17 mouse cellular contexts compared by ENCODE assay signal in the genomic region with DNA sequence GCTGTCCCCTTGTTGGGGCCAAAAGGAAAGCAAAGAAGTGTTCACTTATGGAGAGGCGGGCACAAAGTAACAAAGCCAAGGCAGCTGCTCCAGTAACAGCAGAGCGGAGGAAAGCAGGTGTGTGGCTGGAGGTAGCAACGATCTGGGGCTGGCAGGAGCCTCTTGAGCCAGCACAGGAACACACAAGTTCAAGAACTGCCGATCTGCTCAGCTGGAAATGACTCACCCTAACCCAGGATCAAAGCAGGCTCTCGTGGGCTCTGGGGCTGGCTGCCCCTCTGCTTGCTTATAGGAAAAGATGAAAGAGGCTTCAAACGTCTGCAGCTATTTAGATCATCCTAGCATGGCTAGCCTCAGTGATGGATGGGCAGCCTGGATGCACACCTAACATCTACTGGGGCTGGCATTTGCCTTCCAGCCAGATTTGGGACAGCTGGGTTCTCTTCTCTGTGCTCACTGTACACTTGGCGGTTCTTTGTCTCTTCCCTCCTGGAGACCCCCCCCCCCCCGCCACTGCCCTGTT. TPM values are rescaled to one million over a fixed set of nuclear protein-coding genes. Genes with fewer than 3 reads are reported as not detected.
A peak's percentile ranks its signal among the peaks of the same experiment; 100 is the strongest.
DNase-seq lines count a peak whose midpoint lies in the region; ATAC-seq lines count a peak whose summit lies in the region.
"Had no signal": no experiment of that assay in that cellular context is flagged by ENCODE, and none has a peak within 500 bp of the region (broad histone marks: within the 10 kb centered on the region; RNA-seq: fewer than 3 reads in every experiment).

No protein-coding gene starts in this region.

- H3K9me3 ChIP-seq in hindbrain, embryonic 11.5 days (ENCODE audit: control insufficient read depth, low read length) = no peaks in the 10 kb centered on the region
- H3K9me3 ChIP-seq in hindbrain, embryonic 12.5 days (replicated peaks) = no peaks in the 10 kb centered on the region
- 0 out of 2 replicates have a peak, but pooled peaks cover 2% of the 10 kb centered on the region for H3K9me3 ChIP-seq in embryonic facial prominence, embryonic 14.5 days (ENCODE audit: control insufficient read depth, low read length)
- H3K9me3 ChIP-seq in midbrain, embryonic 14.5 days (ENCODE audit: control insufficient read depth, low read length) = no peaks in the 10 kb centered on the region
- no peaks in the 10 kb centered on the region; the same call in 1 of the 2 replicates for H3K9me3 ChIP-seq in kidney, embryonic 16.5 days (ENCODE audit: low read length)
- H3K9me3 ChIP-seq: embryonic facial prominence, embryonic 13.5 days; lung, embryonic 15.5 days had no signal

- H3K36me3 ChIP-seq in hindbrain, embryonic 11.5 days (ENCODE audit: control insufficient read depth, insufficient read depth, low read length) = no peaks in the 10 kb centered on the region
- H3K36me3 ChIP-seq in hindbrain, embryonic 12.5 days = no peaks in the 10 kb centered on the region
- no peaks in the 10 kb centered on the region for H3K36me3 ChIP-seq in embryonic facial prominence, embryonic 14.5 days (ENCODE audit: control insufficient read depth, insufficient read depth, low read length)
- no peaks in the 10 kb centered on the region for H3K36me3 ChIP-seq in midbrain, embryonic 14.5 days (ENCODE audit: control insufficient read depth, insufficient read depth, low read length)
- peaks cover 5% of the 10 kb centered on the region; the same call in 1 of the 2 replicates for H3K36me3 ChIP-seq in kidney, embryonic 16.5 days (ENCODE audit: insufficient read depth, low read length)
- H3K36me3 ChIP-seq: embryonic facial prominence, embryonic 13.5 days; lung, embryonic 15.5 days had no signal

- H3K4me2 ChIP-seq in hindbrain, embryonic 11.5 days (replicated peaks; ENCODE audit: low read depth, low read length) = no peak overlapping the region
- no peak overlapping the region for H3K4me2 ChIP-seq in hindbrain, embryonic 12.5 days (replicated peaks)
- H3K4me2 ChIP-seq in embryonic facial prominence, embryonic 14.5 days (ENCODE audit: low read depth, low read length) = no peak overlapping the region
- no peak overlapping the region for H3K4me2 ChIP-seq in midbrain, embryonic 14.5 days (ENCODE audit: low read length)
- no peak overlapping the region for H3K4me2 ChIP-seq in kidney, embryonic 16.5 days (replicated peaks; ENCODE audit: low read depth, low read length)
- H3K4me2 ChIP-seq: embryonic facial prominence, embryonic 13.5 days; lung, embryonic 15.5 days had no signal

- no peak overlapping the region for H3K4me3 ChIP-seq in hindbrain, embryonic 11.5 days (ENCODE audit: low read depth, low read length)
- no peak overlapping the region for H3K4me3 ChIP-seq in hindbrain, embryonic 12.5 days
- H3K4me3 ChIP-seq in embryonic facial prominence, embryonic 14.5 days (ENCODE audit: low read depth, low read length) = no peak overlapping the region
- no peak overlapping the region for H3K4me3 ChIP-seq in midbrain, embryonic 14.5 days (replicated peaks; ENCODE audit: low read depth, low read length)
- H3K4me3 ChIP-seq in kidney, embryonic 16.5 days (ENCODE audit: low read length) = no peak overlapping the region
- H3K4me3 ChIP-seq: embryonic facial prominence, embryonic 13.5 days; lung, embryonic 15.5 days; myocyte had no signal

- H3K4me1 ChIP-seq in hindbrain, embryonic 11.5 days (replicated peaks; ENCODE audit: control insufficient read depth, insufficient read depth, low read length) = no peaks in the 10 kb centered on the region; the same call in 1 of the 2 replicates
- peaks cover 20% of the 10 kb centered on the region for H3K4me1 ChIP-seq in hindbrain, embryonic 12.5 days
- H3K4me1 ChIP-seq in embryonic facial prominence, embryonic 14.5 days (ENCODE audit: control insufficient read depth, insufficient read depth, low read length) = no peaks in the 10 kb centered on the region
- H3K4me1 ChIP-seq in midbrain, embryonic 14.5 days (ENCODE audit: control insufficient read depth, insufficient read depth, low read length) = 0 out of 2 replicates have a peak, but pooled peaks cover 3% of the 10 kb centered on the region
- H3K4me1 ChIP-seq in kidney, embryonic 16.5 days (ENCODE audit: insufficient read depth, low read length) = peaks cover 1% of the 10 kb centered on the region; the same call in 1 of the 2 replicates
- H3K4me1 ChIP-seq: embryonic facial prominence, embryonic 13.5 days; lung, embryonic 15.5 days had no signal

- 45% methylated on average over 8 of the region's 8 CpGs for WGBS in hindbrain, embryonic 11.5 days
- WGBS in hindbrain, embryonic 12.5 days = 30% methylated on average over 8 of the region's 8 CpGs
- 49% methylated on average over 8 of the region's 8 CpGs for WGBS in embryonic facial prominence, embryonic 14.5 days
- 24% methylated on average over 8 of the region's 8 CpGs for WGBS in midbrain, embryonic 14.5 days
- WGBS in kidney, embryonic 16.5 days = 42% methylated on average over 8 of the region's 8 CpGs

- DNase-seq in hindbrain, embryonic 11.5 days (ENCODE audit: low spot score) = peak; percentile 19
- DNase-seq in embryonic facial prominence, embryonic 14.5 days (ENCODE audit: low spot score) = peak; percentile 17
- DNase-seq in midbrain, embryonic 14.5 days = peak; percentile 35
- no peak for DNase-seq in kidney, postnatal 4 days
- no peak for DNase-seq in heart, postnatal 10 days
- DNase-seq: adrenal gland, postnatal 14 days; B cell, adult 2 months; heart, postnatal 14 days; thymus, adult 2 months had no signal

- peak; percentile 15; the same call in 1 of the 2 replicates for ATAC-seq in hindbrain, embryonic 11.5 days (ENCODE audit: low FRiP score)
- no peak; the same call in none of the 2 replicates for ATAC-seq in hindbrain, embryonic 12.5 days (ENCODE audit: low FRiP score)
- peak; percentile 72 for ATAC-seq in CD4-positive, CD25-positive, alpha-beta regulatory T cell, adult 4 months
- no peak for ATAC-seq in embryonic facial prominence, embryonic 14.5 days (ENCODE audit: low read depth)
- ATAC-seq in midbrain, embryonic 14.5 days (ENCODE audit: low FRiP score, low TSS enrichment) = peak; percentile 18; the same call in 1 of the 2 replicates
- no peak for ATAC-seq in kidney, embryonic 16.5 days (ENCODE audit: low FRiP score, low TSS enrichment)
- ATAC-seq: intestine, embryonic 16.5 days had no signal

- no peaks in the 10 kb centered on the region for H3K27me3 ChIP-seq in hindbrain, embryonic 11.5 days (ENCODE audit: control insufficient read depth, insufficient read depth, low read length)
- H3K27me3 ChIP-seq in hindbrain, embryonic 12.5 days = no peaks in the 10 kb centered on the region
- H3K27me3 ChIP-seq in embryonic facial prominence, embryonic 14.5 days (replicated peaks; ENCODE audit: control insufficient read depth, insufficient read depth, low read length) = no peaks in the 10 kb centered on the region
- H3K27me3 ChIP-seq in midbrain, embryonic 14.5 days (ENCODE audit: control insufficient read depth, insufficient read depth, low read length) = no peaks in the 10 kb centered on the region
- H3K27me3 ChIP-seq in kidney, embryonic 16.5 days (ENCODE audit: insufficient read depth, low read length) = no peaks in the 10 kb centered on the region
- H3K27me3 ChIP-seq: embryonic facial prominence, embryonic 13.5 days; lung, embryonic 15.5 days had no signal

- H3K9ac ChIP-seq in hindbrain, embryonic 11.5 days (ENCODE audit: low read depth, low read length) = no peak overlapping the region
- H3K9ac ChIP-seq in hindbrain, embryonic 12.5 days = no peak overlapping the region
- H3K9ac ChIP-seq in embryonic facial prominence, embryonic 14.5 days (ENCODE audit: low read depth, low read length) = no peak overlapping the region
- H3K9ac ChIP-seq in midbrain, embryonic 14.5 days (replicated peaks; ENCODE audit: low read length) = no peak overlapping the region
- no peak overlapping the region for H3K9ac ChIP-seq in kidney, embryonic 16.5 days (replicated peaks; ENCODE audit: low read length)
- H3K9ac ChIP-seq: embryonic facial prominence, embryonic 13.5 days; lung, embryonic 15.5 days had no signal

- peak overlapping the region; percentile 33; the same call in 1 of the 2 replicates for H3K27ac ChIP-seq in hindbrain, embryonic 11.5 days (ENCODE audit: low read depth, low read length)
- no peak overlapping the region for H3K27ac ChIP-seq in hindbrain, embryonic 12.5 days
- H3K27ac ChIP-seq in embryonic facial prominence, embryonic 14.5 days (replicated peaks; ENCODE audit: low read depth, low read length) = no peak overlapping the region
- H3K27ac ChIP-seq in midbrain, embryonic 14.5 days (replicated peaks; ENCODE audit: low read depth, low read length) = peak overlapping the region; percentile 39; the same call in 1 of the 2 replicates
- no peak overlapping the region for H3K27ac ChIP-seq in kidney, embryonic 16.5 days (ENCODE audit: low read length)
- H3K27ac ChIP-seq: embryonic facial prominence, embryonic 13.5 days; kidney, postnatal 0 days; lung, embryonic 15.5 days had no signal

- intact Hi-C loops in heart, postnatal 10 days (cut with DNase I) = no loop called here

RNA-seq across cellular contexts. Expression of a gene that starts 14.1 kb away (rescaled TPM):
- polyA plus RNA-seq in hindbrain, embryonic 11.5 days (2014; fragmentation: Nextera tagmentation; extraction: Ambion mirVana) = 2.7 and 3.0 TPM in 2 replicates
- polyA plus RNA-seq in hindbrain, embryonic 12.5 days (2016; fragmentation: Nextera tagmentation; extraction: Ambion mirVana) = 7.2 and 8.6 TPM in 2 replicates
- 10 to 100 TPM; 37.6 to 47.6 TPM for polyA plus RNA-seq in CD4-positive, CD25-positive, alpha-beta regulatory T cell, adult 4 months (2017; shearing (Covaris generic))
- polyA plus RNA-seq in embryonic facial prominence, embryonic 14.5 days (2014; fragmentation: Nextera tagmentation; extraction: Ambion mirVana) = 8.7 and 13.2 TPM in 2 replicates
- 0.98 and 3.2 TPM in 2 replicates for polyA plus RNA-seq in midbrain, embryonic 14.5 days (2014; fragmentation: Nextera tagmentation; extraction: Ambion mirVana)
- 8.3 and 9.2 TPM in 2 replicates for polyA plus RNA-seq in kidney, embryonic 16.5 days (2015; fragmentation: Nextera tagmentation; extraction: Ambion mirVana)
- 10 to 100 TPM; 20.8 to 44.2 TPM for total RNA-seq in heart, postnatal 10 days (2021)

Comparison
In these comparisons a context has a peak if more than half of its experiments do, and no peak if none do; other contexts are left out.
1. ATAC-seq: peak in hindbrain, embryonic 11.5 days (single experiment), CD4-positive, CD25-positive, alpha-beta regulatory T cell, adult 4 months (single experiment) and midbrain, embryonic 14.5 days (single experiment); none in hindbrain, embryonic 12.5 days (single experiment), embryonic facial prominence, embryonic 14.5 days (single experiment) and kidney, embryonic 16.5 days (single experiment).
2. H3K27ac ChIP-seq: peak in hindbrain, embryonic 11.5 days (single experiment) and midbrain, embryonic 14.5 days (single experiment); none in hindbrain, embryonic 12.5 days (single experiment), embryonic facial prominence, embryonic 14.5 days (single experiment) and kidney, embryonic 16.5 days (single experiment).
3. DNase-seq: peak in hindbrain, embryonic 11.5 days (single experiment), embryonic facial prominence, embryonic 14.5 days (single experiment) and midbrain, embryonic 14.5 days (single experiment); none in kidney, postnatal 4 days (0 of 2) and heart, postnatal 10 days (0 of 2).